Mouse (Mus musculus) frontal cortex, postnatal 25 days (tissue): ENCODE data around the gene Cga.
A peak's percentile ranks its signal among the peaks of the same experiment; 100 is the strongest.
"Not testable (repeated sequence)": the region's sequence is repeated elsewhere in the genome, so short reads cannot be mapped to it uniquely, and the experiment has no call there.

Experiments
- DNase-seq, 2 experiments: peaks; one replicate each; pipeline ENCODE4 v3.0.0; 2022; ENCODE audit warnings: low spot score in 2 of 2

Gene Cga

DNA sequence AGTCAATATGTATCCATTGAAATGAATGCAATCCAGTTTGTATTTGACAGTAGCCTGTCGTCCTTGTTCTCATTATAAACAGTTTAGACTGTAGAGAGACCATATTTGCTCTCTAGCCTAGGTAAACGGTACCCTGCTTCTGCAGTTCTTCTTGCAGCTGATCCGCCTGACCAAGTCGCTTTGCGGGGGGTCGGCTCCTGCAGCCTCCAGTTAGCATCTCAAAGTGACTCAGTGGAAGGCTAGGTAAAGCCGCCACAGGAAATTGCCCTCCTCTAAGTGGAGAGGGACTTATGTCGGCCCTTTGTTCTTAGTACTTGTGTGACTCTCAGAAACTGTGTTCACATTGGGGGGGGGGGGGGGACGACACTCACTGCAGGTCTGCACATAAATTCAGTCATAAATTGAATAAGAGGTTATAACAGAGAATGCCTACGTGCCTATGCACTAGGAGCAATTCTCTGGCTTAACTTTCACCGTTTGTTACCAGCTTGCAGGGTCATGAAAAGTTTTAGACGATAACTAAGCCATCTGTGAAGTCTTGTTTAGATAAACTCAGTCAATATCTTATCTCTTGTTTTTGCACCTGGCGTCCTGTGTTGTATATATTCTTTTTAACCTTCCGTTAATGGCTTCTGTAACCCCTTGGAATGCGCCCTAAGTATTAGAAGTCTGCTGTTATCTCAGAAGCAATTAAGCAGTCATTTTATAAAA lies 4.3 kb upstream of the Cga start:
- no peak for DNase-seq

DNA sequence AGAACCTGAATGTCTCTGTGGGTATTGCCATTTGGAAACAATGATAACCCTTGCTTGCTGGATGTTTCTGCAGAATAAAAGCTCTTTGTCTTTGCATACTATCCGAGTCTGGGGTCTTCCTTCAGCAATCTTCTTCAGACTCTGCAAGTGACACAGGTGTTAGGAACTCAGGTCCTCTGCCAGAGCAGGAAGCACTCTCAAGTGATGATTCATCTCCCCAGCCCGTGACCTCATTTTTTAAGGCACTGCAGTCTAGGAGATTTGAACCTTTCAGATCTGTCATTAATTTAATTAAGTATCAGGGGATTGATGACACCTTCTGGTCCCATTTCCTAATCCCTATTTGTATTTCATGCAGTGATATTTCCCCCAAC lies 3.8 kb upstream of the Cga start:
- DNase-seq: no peak

DNA sequence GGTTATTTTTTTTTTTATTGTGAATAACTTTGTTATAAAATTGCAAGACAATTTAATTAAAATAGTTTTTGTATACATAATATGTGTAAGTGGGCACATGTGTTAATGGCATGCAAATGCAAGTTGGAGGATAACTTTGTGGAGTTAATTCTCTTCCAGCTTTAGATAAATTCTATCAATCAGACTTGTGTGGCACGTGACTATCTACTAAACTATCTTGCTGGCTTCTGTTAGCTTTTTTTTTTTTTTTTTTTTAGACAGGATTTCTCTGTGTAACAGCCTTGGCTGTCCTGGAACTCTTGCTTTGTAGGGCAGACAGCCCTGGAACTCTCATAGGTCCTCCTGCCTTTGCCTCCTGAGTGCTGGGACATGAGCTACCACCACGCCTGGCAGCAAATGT lies 4.9 kb downstream of the Cga start:
- no peak for DNase-seq

DNA sequence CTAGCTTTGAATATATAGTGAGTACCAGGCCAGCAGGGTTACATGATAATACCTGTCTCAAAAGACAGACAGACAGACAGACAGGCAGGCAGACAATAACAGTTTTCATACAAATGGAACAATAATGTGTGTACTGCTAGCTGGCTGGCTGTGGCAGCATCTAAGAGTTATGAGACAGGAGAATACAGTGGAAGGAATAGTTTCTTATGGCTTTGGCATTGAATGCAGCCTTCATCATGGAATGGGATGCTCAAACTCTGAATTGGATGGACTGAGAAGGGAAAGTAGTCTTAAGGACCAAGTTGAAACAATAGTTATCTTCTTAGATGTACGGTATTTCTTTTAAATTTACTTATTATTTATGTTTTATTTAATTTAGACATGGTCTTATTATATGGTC lies 5.7 kb downstream of the Cga start:
- DNase-seq: no peak

GRCm38 (mm10) chr4:34900155-34900554 lies 6.6 kb downstream of the Cga start:
- DNase-seq: no peak

GRCm38 (mm10) chr4:34901166-34901565 lies 7.6 kb downstream of the Cga start:
- no peak for DNase-seq

DNA sequence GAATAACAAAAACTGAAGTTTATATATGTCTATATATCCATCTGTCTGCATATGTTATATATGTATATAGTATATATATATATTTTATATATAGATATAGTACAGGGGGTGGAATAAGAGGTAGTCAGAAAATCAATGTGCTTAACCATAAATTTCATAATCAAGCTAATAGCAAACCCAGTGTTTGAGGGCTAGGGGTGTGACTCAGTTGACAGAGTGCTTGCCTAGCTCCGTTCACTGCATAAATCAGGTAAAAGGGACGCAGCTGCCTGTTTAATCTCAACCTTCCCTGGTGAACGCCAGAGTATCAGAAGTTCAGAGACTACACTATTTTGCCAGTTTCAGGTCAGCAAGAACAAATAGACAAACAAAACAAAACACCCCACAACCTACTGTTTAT lies 8.0 kb downstream of the Cga start:
- not testable (repeated sequence) for DNase-seq

- no peak for DNase-seq
Measured at GRCm38 (mm10) chr4:34905396-34905795, 11.8 kb downstream of the Cga start.

DNA sequence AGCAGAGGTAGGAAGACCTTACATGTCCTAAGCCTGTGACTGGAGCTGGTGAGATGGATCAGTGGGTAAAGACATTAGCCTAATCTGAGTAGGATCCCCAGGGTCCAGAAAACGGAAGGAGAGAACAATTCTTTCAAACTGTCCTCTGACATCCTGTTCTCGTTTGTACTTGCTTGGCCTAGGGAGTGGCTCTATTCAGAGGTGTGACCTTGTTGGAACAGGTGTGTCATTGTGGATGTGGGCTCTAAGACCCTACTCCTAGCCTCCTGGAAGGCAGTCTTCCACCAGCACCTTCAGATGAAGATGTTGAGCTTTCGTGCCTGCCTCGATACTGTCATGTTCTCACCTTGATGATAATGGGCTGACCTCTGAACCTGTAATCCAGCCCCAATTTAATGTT lies 12.6 kb downstream of the Cga start:
- DNase-seq: no peak

GRCm38 (mm10) chr4:34907026-34907425 lies 13.4 kb downstream of the Cga start:
- DNase-seq: no peak

GRCm38 (mm10) chr4:34908127-34908526 lies 14.5 kb downstream of the Cga start:
- no peak for DNase-seq

GRCm38 (mm10) chr4:34911401-34911800 lies 17.8 kb downstream of the Cga start:
- no peak for DNase-seq

GRCm38 (mm10) chr4:34912171-34912570 lies 18.6 kb downstream of the Cga start:
- DNase-seq: no peak

GRCm38 (mm10) chr4:34917400-34917799 lies 23.8 kb downstream of the Cga start:
- no peak for DNase-seq

GRCm38 (mm10) chr4:34922177-34922870 lies 28.7 kb downstream of the Cga start:
- peak in 1 of 2 experiments; percentile 23 for DNase-seq

DNA sequence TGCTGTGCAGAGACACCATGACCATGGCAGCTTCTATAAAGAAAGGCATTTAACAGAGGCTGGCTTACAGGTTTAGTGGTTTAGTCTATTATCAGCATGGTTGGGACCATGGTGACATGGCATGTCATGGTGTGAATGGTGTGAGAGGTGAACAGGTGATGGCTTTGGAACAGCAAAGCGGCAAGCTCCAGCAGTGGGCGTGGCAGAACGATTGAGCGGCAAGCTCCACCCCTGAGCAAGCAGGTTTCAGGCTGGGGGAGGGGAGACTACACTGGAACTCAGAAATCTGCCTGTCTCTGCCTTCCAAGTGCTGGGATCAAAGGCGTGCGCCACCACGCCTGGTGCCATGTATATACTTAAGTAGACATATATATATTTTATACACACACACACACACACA lies 34.8 kb downstream of the Cga start:
- not testable (repeated sequence) for DNase-seq

- no peak for DNase-seq
Measured at GRCm38 (mm10) chr4:34941046-34941445, 47.5 kb downstream of the Cga start.

DNA sequence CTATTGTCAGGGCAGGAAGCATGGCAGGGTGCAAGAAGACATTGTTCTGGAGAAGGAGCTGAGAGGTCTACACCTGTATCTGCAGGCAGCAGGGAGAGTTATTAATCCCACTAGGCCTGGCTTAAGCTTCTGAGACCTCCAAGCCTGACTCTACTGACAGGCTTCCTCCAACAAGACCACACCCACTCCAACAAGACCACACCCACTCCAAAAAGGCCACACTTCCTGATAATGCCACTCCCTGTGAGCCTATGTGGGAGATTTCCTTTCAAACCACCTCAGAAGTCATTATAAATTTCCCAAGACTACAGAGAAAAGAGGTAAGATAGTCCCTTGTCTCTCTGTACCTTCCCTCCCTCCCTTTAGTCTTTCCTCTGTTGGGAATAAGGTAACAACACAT lies 53.6 kb downstream of the Cga start:
- no peak for DNase-seq

- no peak for DNase-seq
Measured at GRCm38 (mm10) chr4:34953716-34954115, 60.1 kb downstream of the Cga start.
